Mouse (Mus musculus) gastrocnemius, adult 8-10 months (tissue): ENCODE data around the gene Ccndbp1. TPM values are rescaled to one million over a fixed set of nuclear protein-coding genes. Genes with fewer than 3 reads are reported as not detected.
"Not testable (repeated sequence)": the region's sequence is repeated elsewhere in the genome, so short reads cannot be mapped to it uniquely, and the experiment has no call there.

Source experiments
- DNase-seq, 2 experiments: peaks; one replicate each; pipeline ENCODE4 v3.0.0; 2022; ENCODE audit warnings: low spot score in 2 of 2
- total RNA-seq, 4 experiments: library from RNA; stranded (reverse); gene quantifications; 2 replicates each; pipeline ENCODE4 v1.2.4; 2022

Ccndbp1 gene
- 10 to 100 TPM; 26.9 to 41.5 (median 37.5) TPM for total RNA-seq

- peak; percentile 82 to 90 for DNase-seq
Measured at GRCm38 (mm10) chr2:121007925-121008663, at the start of gene Ccndbp1. Gene Ccndbp1, plus strand, starts transcription at chr2:121008403.

DNA sequence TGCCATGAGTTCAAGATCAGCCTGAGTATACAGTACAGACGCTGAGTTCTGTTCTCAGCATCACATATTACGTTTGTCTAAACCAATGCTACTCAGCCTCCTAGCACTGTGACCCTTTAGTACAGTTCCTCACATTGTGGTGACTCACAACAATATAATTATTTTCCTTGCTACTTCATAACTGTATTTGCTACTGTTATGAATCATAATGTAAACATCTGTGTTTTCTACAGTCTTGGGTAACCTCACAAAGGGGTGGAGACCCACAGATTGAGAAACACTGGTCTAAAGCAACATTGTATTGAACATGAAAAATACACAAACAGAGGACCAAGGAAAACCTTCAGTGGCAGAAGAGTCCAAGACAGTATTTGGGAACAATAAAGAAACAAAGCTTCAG lies 48.8 kb upstream of the Ccndbp1 start:
- no peak for DNase-seq

GRCm38 (mm10) chr2:120959827-120960226 lies 48.4 kb upstream of the Ccndbp1 start:
- no peak for DNase-seq

DNA sequence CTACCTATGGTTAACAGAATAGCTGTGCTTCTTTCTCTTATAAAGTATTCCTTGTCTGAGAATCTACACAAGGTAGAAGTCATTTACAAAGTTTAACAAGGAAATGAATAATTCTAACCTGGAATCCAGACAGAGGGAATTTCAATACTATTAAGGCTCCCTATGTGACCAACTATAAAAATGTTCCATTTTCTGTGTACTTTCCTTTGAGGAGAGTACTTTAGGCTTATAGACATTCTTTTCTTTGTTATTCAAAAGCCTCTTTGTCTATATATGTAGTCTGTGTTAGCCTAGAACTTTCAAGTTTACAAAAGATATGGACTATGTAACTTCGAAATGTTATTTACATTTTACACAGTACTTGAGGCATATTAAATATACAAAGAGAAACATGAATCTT lies 47.9 kb upstream of the Ccndbp1 start:
- DNase-seq = no peak

DNA sequence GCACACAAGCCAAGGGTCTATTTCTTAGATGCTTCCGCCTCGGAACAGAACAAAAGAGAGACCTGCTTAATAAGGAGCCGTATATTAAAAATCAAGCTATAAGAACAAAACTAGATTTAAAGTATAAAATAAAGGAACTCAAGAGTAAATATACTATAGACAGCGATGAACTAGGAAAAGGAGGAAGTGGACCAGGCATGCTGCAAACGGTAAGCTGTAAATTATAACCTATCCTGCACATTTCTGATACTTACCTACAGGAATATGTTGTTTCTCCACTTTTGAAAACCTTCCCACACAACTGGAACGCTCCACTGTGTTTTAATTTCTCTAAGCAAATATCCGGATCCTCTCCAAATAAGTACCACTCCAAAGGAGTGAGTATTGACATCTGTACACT lies 45.1 kb upstream of the Ccndbp1 start:
- DNase-seq = no peak

- DNase-seq = no peak
Measured at GRCm38 (mm10) chr2:120965486-120965885, 42.7 kb upstream of the Ccndbp1 start.

- DNase-seq = no peak
Measured at GRCm38 (mm10) chr2:120970045-120970539, 38.1 kb upstream of the Ccndbp1 start.

DNA sequence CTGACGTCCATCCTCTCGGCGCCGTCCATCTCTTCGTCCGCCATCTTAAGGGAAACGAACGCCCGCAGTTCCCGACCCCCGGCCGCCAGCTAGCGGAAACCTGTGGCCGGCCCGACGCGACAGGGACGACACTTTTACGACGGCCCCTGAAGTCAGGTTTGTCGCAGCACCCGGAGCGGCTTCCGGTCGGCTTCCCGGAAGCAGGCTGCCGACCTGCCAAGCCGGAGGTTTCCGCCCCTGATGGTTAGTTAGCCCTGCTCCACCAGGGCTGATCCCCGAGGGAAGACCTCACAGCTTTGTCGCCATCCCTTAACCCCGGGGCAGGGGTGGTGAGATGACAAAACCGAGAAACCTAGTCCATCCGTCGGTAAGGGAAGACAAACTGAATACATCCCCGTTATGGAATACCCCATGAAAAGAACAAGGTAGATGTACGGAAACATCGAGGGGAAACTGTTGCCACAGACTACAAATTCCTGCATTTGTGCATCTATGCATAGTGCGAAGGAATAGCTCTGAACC lies 37.6 kb upstream of the Ccndbp1 start, which contains the start of gene Ubr1:
Gene Ubr1, minus strand, starts transcription at position 157 of the 522 bp plus-strand sequence.
- peak; percentile 67 to 79 for DNase-seq

- DNase-seq = no peak
Measured at GRCm38 (mm10) chr2:120971766-120972165, 36.4 kb upstream of the Ccndbp1 start.

DNA sequence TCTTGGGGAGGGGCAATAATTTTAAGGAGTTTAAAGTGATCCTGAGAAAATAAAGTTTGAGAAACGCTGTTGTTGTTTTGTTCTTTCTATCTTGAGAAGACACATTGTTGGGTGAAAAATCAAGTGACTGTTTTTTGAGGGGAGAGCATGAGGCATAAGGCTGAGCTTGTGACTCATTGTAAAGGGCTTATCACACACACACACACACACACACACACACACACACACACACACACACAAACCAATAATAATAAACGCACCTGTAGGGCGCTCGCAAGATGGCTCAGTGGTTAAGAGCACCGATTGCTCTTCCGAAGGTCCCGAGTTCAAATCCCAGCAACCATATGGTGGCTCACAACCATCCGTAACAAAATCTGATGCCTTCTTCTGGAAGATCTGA lies 35.9 kb upstream of the Ccndbp1 start:
- not testable (repeated sequence) for DNase-seq

GRCm38 (mm10) chr2:120972964-120973363 lies 35.2 kb upstream of the Ccndbp1 start:
- DNase-seq = no peak

DNA sequence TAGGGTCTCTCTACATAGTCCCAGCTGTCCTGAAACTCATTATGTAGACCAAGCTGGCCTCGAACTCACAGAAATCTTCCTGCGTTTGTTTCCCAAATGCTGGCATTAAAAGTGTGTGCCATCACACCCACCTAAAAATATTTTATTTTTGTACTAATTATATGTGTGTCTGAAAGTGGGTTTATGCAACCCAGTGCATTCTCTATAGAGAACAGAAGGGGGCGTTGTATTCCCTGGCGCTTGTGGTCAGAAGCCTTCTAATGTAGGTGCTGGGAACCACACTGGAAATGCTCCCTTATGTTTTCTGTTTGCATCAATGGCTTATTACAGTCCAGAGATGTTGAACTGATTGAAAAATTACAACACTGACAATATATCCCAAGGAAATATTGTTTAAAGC lies 31.9 kb upstream of the Ccndbp1 start:
- no peak for DNase-seq

DNA sequence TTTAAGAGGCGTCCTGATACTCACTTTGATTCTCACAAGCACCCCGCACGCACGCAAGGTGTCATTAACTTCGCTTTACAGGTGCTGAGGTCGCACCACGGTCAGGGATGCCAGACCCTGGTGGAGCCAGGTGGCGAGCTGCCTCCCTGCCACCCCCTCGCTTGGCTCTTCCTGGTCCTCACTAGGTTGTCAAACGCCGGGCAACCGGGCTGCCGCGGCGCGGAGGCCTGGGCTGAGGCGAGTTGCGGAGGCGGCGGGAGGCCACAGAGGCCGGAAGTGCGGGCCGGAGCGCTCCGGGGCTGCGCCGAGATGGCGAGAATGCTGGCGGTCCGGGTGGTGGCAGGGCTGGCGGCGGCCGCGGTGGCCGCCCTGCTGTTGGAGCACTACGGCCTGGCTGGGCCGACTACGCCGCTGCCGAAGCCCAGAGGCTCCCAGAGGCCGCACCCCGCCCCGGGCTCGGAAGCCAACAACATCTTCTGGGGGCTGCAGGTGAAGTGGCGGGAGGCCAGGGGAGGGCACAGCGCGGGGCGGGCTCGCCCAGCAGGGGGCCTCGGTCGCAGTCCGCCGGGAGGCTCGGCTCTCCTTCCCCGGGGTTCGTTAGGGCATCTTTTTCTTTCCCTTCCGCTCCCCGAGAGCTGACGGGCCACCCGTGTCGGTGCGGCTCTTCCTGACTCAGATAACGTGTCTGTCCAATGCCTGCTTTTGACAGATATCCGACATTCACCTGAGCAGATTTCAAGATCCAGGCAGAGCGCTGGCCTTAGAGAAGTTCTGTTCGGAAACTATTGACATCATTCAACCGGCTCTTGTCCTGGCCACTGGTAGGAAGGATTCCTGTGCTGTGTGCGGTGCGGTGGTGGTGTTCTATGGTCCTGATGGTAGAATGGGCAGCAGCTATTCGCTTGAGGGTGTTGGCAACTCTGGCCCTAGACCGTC lies 30.9 kb upstream of the Ccndbp1 start, which contains the start of gene Tmem62:
Gene Tmem62, plus strand, starts transcription at position 28 of the 936 bp plus-strand sequence.
- DNase-seq = peak; percentile 42 to 48

- no peak for DNase-seq
Measured at GRCm38 (mm10) chr2:120977926-120978692, 30.1 kb upstream of the Ccndbp1 start.

DNA sequence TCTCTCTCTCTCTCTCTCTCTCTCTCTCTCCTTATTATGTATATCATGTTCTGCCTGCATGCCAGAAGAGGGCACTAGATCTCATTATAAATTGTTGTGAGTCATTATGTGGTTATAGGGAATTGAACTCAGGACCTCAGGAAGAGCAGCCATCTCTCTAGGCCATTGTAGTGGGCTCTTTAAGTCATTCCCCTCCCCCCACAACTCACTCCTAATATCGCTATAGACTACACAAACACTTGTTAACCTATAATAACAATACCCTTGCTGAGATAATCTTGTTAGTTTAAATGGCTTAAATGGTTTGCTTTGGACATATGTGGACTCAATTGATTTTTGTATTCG lies 29.5 kb upstream of the Ccndbp1 start:
- no peak for DNase-seq

GRCm38 (mm10) chr2:120979819-120980218 lies 28.4 kb upstream of the Ccndbp1 start:
- no peak for DNase-seq

DNA sequence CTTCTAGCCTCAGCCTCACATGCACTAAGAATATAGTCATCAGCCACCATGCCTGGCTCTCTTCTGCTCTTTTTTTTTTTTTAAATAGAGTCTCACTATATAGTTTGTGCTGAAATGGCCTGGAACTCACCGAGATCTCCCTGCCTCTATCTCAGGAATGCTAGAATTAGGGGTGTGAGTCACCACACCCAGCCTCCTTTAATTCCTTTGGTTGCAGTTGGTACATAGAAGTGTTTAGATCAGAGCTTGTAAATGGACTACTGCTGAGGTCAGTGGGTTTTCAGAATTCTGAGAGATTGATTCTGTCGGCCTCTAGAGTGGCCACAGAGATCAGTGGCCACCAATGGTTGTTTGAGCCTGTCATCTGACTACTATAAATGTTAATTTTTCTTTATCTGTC lies 27.3 kb upstream of the Ccndbp1 start:
- DNase-seq = no peak

- no peak for DNase-seq
Measured at GRCm38 (mm10) chr2:120983611-120984010, 24.6 kb upstream of the Ccndbp1 start.

GRCm38 (mm10) chr2:120985241-120985640 lies 23.0 kb upstream of the Ccndbp1 start:
- no peak for DNase-seq

GRCm38 (mm10) chr2:120991196-120991595 lies 17.0 kb upstream of the Ccndbp1 start:
- DNase-seq = no peak

GRCm38 (mm10) chr2:120996607-120997006 lies 11.6 kb upstream of the Ccndbp1 start:
- DNase-seq = not testable (repeated sequence)
